Mouse (Mus musculus) limb, embryonic 15.5 days (tissue): Measurements from ENCODE around the gene Atpaf2. TPM values are rescaled to one million over a fixed set of nuclear protein-coding genes. Genes with fewer than 3 reads are reported as not detected.

Experiments
- ATAC-seq: fragments of 200-750 bp; cut with Nextera tagmentation; 2 replicates; pipeline ENCODE4 v1.8.0; 2017; ENCODE audit warnings: low read depth, moderate TSS enrichment; ENCODE audit not compliant: insufficient number of reproducible peaks, low FRiP score, low TSS enrichment
- H3K27ac ChIP-seq: fragments of 300-500 bp; sonication (generic); 2 replicates; pipeline ENCODE4 v1.5.1; 2015; ENCODE audit warnings: moderate library complexity, mild to moderate bottlenecking, inconsistent platforms
- H3K27me3 ChIP-seq: fragments of 300-500 bp; sonication (generic); 2 replicates; pipeline ENCODE4 v1.6.1; 2015; ENCODE audit warnings: inconsistent platforms
- H3K36me3 ChIP-seq: fragments of 300-500 bp; sonication (generic); 2 replicates; pipeline ENCODE4 v1.6.1; 2015; ENCODE audit warnings: inconsistent platforms
- H3K4me1 ChIP-seq: fragments of 300-500 bp; sonication (generic); 2 replicates; pipeline ENCODE4 v1.6.1; 2015; ENCODE audit warnings: inconsistent platforms
- H3K4me2 ChIP-seq: fragments of 300-500 bp; sonication (generic); 2 replicates; pipeline ENCODE4 v1.6.1; 2015; ENCODE audit warnings: mild to moderate bottlenecking, inconsistent platforms
- H3K4me3 ChIP-seq: fragments of 300-500 bp; sonication (generic); 2 replicates; pipeline ENCODE4 v1.5.1; 2015; ENCODE audit warnings: mild to moderate bottlenecking, inconsistent platforms
- H3K9ac ChIP-seq: fragments of 300-500 bp; sonication (generic); 2 replicates; pipeline ENCODE4 v1.6.1; 2015; ENCODE audit warnings: inconsistent platforms
- H3K9me3 ChIP-seq: fragments of 300-500 bp; sonication (generic); 2 replicates; pipeline ENCODE4 v1.6.1; 2016; ENCODE audit warnings: inconsistent platforms
- WGBS: fragments of 180-500 bp; shearing (Covaris S2); methylation state at CpG from one replicate; pipeline ENCODE4 v1.1.7; 2015; 5-methylcytosine and 5-hydroxymethylcytosine counted together
- polyA plus RNA-seq: library from polyadenylated mRNA; unstranded; fragments of >200 nt; fragmentation: Nextera tagmentation; extraction: Ambion mirVana; gene quantifications from 2 replicates; pipeline ENCODE4 v1.2.1, GENCODE M21; 2015

The Atpaf2 gene
- polyA plus RNA-seq, 1 experiment from 2014 or later, result 52.4 TPM

- no peak overlapping the region for H3K4me3 ChIP-seq
- 91% methylated on average over 3 of the region's 3 CpGs for WGBS
- ATAC-seq, result no peak
- no peak overlapping the region for H3K4me2 ChIP-seq
- H3K27ac ChIP-seq, result no peak overlapping the region
- peaks cover 38% of the 10 kb centered on the region for H3K36me3 ChIP-seq
- no peaks in the 10 kb centered on the region for H3K4me1 ChIP-seq
- no peaks in the 10 kb centered on the region for H3K9me3 ChIP-seq
- H3K27me3 ChIP-seq, result no peaks in the 10 kb centered on the region
- H3K9ac ChIP-seq, result no peak overlapping the region
Observed at GRCm38 (mm10) chr11:60427628-60428027, 9.4 kb upstream of the Atpaf2 start.

- no peak overlapping the region for H3K4me3 ChIP-seq
- no peaks in the 10 kb centered on the region for H3K4me1 ChIP-seq
- WGBS, result 71% methylated on average over 1 of the region's 1 CpGs
- H3K9ac ChIP-seq, result no peak overlapping the region
- ATAC-seq, result no peak
- no peaks in the 10 kb centered on the region for H3K9me3 ChIP-seq
- H3K36me3 ChIP-seq, result peaks cover 29% of the 10 kb centered on the region
- H3K27ac ChIP-seq, result no peak overlapping the region
- no peak overlapping the region for H3K4me2 ChIP-seq
- no peaks in the 10 kb centered on the region for H3K27me3 ChIP-seq
Observed at GRCm38 (mm10) chr11:60426417-60426816, 8.2 kb upstream of the Atpaf2 start.

DNA sequence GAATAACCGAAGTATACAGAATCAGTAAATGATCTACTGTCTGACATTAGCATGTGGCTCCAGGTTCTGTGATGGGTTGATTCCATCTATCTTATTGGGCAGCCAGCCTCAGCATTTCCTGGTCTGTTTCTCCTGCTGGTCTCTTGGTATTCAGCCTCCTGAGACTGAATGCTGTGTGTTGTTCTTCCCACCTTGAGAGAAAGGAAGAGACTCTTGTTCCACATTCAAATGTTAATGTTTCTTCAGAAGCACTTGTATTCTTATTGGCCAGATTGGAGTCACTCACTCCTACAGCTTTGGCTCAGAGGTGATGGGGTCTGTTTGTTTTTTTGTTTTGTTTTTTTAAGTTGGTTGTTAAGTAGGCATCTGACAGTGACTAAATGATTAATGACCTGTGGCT, 4.7 kb upstream of the Atpaf2 start:
- H3K9ac ChIP-seq, result no peak overlapping the region
- peaks cover 24% of the 10 kb centered on the region for H3K36me3 ChIP-seq
- H3K9me3 ChIP-seq, result no peaks in the 10 kb centered on the region
- H3K27me3 ChIP-seq, result no peaks in the 10 kb centered on the region
- no peak overlapping the region for H3K4me3 ChIP-seq
- H3K4me2 ChIP-seq, result no peak overlapping the region
- no peak for ATAC-seq
- H3K4me1 ChIP-seq, result peaks cover 15% of the 10 kb centered on the region
- WGBS, result 85% methylated on average over 1 of the region's 1 CpGs
- no peak overlapping the region for H3K27ac ChIP-seq

DNA sequence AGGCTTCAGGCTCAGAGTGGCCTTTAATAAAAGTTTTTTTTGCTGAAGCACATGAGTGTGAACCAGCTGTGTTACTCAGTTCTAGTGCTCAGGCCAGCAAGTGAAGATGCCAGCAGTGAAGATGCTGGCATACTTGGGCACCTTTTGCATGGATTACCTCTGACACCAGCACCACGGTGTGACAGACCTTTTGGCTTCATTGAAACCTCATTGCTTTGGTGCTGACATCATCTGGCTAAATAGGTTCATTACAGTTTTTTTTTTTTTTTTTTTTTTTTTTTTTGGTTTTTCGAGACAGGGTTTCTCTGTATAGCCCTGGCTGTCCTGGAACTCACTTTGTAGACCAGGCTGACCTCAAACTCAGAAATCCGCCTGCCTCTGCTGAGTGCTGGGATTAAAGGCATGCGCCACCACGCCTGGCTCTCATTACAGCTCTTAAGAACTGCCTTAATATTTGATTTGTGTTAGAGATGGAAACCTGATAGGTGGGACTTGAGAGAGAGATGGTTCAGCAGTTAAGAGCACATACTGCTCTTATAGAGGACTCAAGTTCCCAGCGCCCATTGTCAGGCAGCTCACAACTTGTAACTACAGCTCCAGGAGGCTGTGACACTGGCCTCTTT, 3.9 kb upstream of the Atpaf2 start:
- Histone ChIP-seq H3K27me3 (no peaks in the 10 kb centered on the region), H3K36me3 (peaks cover 19% of the 10 kb centered on the region), H3K9ac (no peak overlapping the region), H3K4me2 (no peak overlapping the region), H3K4me3 (no peak overlapping the region), H3K4me1 (peaks cover 15% of the 10 kb centered on the region), H3K27ac (no peak overlapping the region), H3K9me3 (no peaks in the 10 kb centered on the region)
- no peak for ATAC-seq
- 63% methylated on average over 6 of the region's 6 CpGs for WGBS

GRCm38 (mm10) chr11:60418473-60418803, 181 bp upstream of the Atpaf2 start:
- peak overlapping the region; percentile 66 for H3K4me2 ChIP-seq
- peak overlapping the region; percentile 85 for H3K4me3 ChIP-seq
- 7% methylated on average over 6 of the region's 6 CpGs for WGBS
- peaks cover 26% of the 10 kb centered on the region for H3K4me1 ChIP-seq
- no peaks in the 10 kb centered on the region for H3K9me3 ChIP-seq
- H3K27me3 ChIP-seq, result no peaks in the 10 kb centered on the region
- no peak for ATAC-seq
- H3K9ac ChIP-seq, result peak overlapping the region; percentile 84
- H3K36me3 ChIP-seq, result no peaks in the 10 kb centered on the region
- H3K27ac ChIP-seq, result no peak overlapping the region; the same call in 1 of the 2 replicates

GRCm38 (mm10) chr11:60416963-60417716, 1.1 kb downstream of the Atpaf2 start, which contains the start of gene Gid4:
Gid4 (plus strand) TSS chr11:60417145.
- peak within 1 kb of the TSS; percentile 84 for H3K9ac ChIP-seq
- no peaks in the 10 kb centered on the region for H3K36me3 ChIP-seq
- H3K27ac ChIP-seq, result peak within 1 kb of the TSS; percentile 90
- H3K9me3 ChIP-seq, result no peaks in the 10 kb centered on the region
- no peaks in the 10 kb centered on the region for H3K27me3 ChIP-seq
- ATAC-seq, result peak; percentile 98
- peak within 1 kb of the TSS; percentile 66 for H3K4me2 ChIP-seq
- peak within 1 kb of the TSS; percentile 85 for H3K4me3 ChIP-seq
- under 1% methylated on average over 73 of the region's 81 CpGs for WGBS
- peaks cover 26% of the 10 kb centered on the region for H3K4me1 ChIP-seq

DNA sequence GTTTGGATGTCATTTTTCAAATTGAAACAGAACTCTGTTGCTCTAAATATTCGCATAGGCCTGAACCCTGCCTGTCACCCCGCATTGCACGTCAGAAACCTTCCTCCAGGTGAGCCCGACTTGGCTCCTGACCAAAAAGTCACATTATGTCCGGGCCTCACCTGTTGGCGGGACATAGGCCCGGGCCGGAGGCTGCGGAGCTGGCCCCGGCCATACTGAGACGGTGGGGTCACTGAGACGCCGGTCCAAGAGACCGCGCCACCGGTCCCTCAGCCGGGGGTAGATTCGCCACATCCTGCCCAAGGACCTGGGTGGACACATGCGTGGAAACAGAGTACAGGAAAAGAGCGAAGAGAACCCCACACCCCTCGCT, 1.7 kb downstream of the Atpaf2 start:
- Histone ChIP-seq H3K4me1 (peaks cover 26% of the 10 kb centered on the region), H3K36me3 (no peaks in the 10 kb centered on the region), H3K4me3 (peak overlapping the region; percentile 85), H3K27ac (peak overlapping the region; percentile 75), H3K9me3 (no peaks in the 10 kb centered on the region), H3K4me2 (peak overlapping the region; percentile 66), H3K27me3 (no peaks in the 10 kb centered on the region), H3K9ac (peak overlapping the region; percentile 77)
- peak; percentile 44; the same call in 1 of the 2 replicates for ATAC-seq
- under 1% methylated on average over 21 of the region's 21 CpGs for WGBS

- no peaks in the 10 kb centered on the region for H3K9me3 ChIP-seq
- 81% methylated on average over 2 of the region's 2 CpGs for whole genome bisulfite sequencing
- no peak for ATAC-seq
- peaks cover 17% of the 10 kb centered on the region for H3K36me3 ChIP-seq
- H3K27ac ChIP-seq, result no peak overlapping the region
- H3K27me3 ChIP-seq, result no peaks in the 10 kb centered on the region
- peaks cover 10% of the 10 kb centered on the region for H3K4me1 ChIP-seq
- H3K4me3 ChIP-seq, result no peak overlapping the region
- no peak overlapping the region for H3K9ac ChIP-seq
- H3K4me2 ChIP-seq, result no peak overlapping the region
Observed at GRCm38 (mm10) chr11:60412921-60413320, 5.3 kb downstream of the Atpaf2 start.

- Histone ChIP-seq H3K27ac (no peak overlapping the region), H3K9me3 (no peaks in the 10 kb centered on the region), H3K27me3 (no peaks in the 10 kb centered on the region), H3K4me2 (no peak overlapping the region), H3K9ac (no peak overlapping the region), H3K4me3 (no peak overlapping the region), H3K4me1 (peaks cover 10% of the 10 kb centered on the region), H3K36me3 (peaks cover 24% of the 10 kb centered on the region)
- ATAC-seq, result no peak
- WGBS, result 5% methylated on average over 3 of the region's 3 CpGs
Observed at GRCm38 (mm10) chr11:60412173-60412572, 6.1 kb downstream of the Atpaf2 start.

GRCm38 (mm10) chr11:60406606-60407005, 11.7 kb downstream of the Atpaf2 start:
- peaks cover 79% of the 10 kb centered on the region for H3K36me3 ChIP-seq
- 95% methylated on average over 1 of the region's 1 CpGs for WGBS
- no peak overlapping the region for H3K4me3 ChIP-seq

DNA sequence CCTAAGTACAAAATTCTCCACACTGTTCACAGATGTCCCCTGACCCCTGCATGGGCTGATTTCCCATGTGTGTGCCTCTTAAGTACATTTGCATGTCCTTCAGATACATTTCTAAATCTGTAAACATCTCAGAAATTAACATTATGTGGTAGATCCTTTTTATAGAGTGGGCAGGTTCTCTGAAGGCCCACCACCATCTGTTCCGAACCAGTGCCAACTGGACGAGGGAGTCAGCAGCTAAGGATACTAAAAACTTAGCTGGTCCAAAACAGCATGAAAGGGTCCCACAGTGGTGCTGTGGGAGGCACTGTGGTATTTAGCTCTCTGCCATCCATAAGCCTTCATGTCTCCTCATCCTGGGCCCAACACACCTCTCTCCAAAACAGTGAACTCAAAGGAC, 21.1 kb downstream of the Atpaf2 start:
- Histone ChIP-seq H3K36me3 (peaks cover 22% of the 10 kb centered on the region), H3K4me2 (no peak overlapping the region), H3K9me3 (no peaks in the 10 kb centered on the region), H3K9ac (no peak overlapping the region), H3K4me1 (no peaks in the 10 kb centered on the region), H3K27me3 (no peaks in the 10 kb centered on the region), H3K4me3 (no peak overlapping the region), H3K27ac (no peak overlapping the region)
- no peak for ATAC-seq
- WGBS, result 93% methylated on average over 2 of the region's 2 CpGs

More at GRCm38 (mm10) chr11:60406606-60407005, 11.7 kb downstream of the Atpaf2 start:
- no peak for ATAC-seq
- H3K4me2 ChIP-seq, result no peak overlapping the region
- no peaks in the 10 kb centered on the region for H3K27me3 ChIP-seq
- H3K9ac ChIP-seq, result no peak overlapping the region
- no peaks in the 10 kb centered on the region for H3K9me3 ChIP-seq
- H3K4me1 ChIP-seq, result no peaks in the 10 kb centered on the region
- no peak overlapping the region for H3K27ac ChIP-seq

DNA sequence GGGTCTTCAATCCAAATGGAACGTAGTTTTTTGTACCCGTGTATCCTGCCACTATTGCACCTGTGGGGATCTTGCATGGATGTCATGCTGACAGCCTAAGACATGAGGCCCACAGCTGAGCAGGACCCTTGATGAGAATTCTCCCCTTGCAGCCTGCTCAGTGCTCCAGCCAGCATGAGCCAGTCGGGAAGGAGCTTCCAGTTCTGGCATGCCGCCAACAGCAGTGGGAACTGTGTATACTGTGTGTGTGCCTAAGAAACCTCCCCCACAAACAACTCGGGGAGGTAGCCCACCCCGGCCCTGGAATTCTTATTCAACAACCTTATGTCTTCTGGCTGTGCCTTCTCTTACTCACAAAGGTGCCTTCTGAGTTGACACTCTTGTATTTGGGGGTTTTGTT, 21.7 kb downstream of the Atpaf2 start:
- H3K27me3 ChIP-seq, result no peaks in the 10 kb centered on the region
- H3K36me3 ChIP-seq, result peaks cover 16% of the 10 kb centered on the region
- no peak overlapping the region for H3K4me2 ChIP-seq
- H3K9me3 ChIP-seq, result no peaks in the 10 kb centered on the region
- H3K4me1 ChIP-seq, result no peaks in the 10 kb centered on the region
- no peak overlapping the region for H3K9ac ChIP-seq
- ATAC-seq, result 0 out of 2 replicates have a peak, but pooled peaks have one; percentile 58
- H3K4me3 ChIP-seq, result no peak overlapping the region
- H3K27ac ChIP-seq, result no peak overlapping the region
- 53% methylated on average over 6 of the region's 6 CpGs for WGBS
